Mouse (Mus musculus): ENCODE measurements around the gene Grin2a. TPM values are rescaled to one million over a fixed set of nuclear protein-coding genes. Genes with fewer than 3 reads are reported as not detected.

Grin2a gene
- total and polyA plus RNA-seq, 2 experiments: not detected

DNA sequence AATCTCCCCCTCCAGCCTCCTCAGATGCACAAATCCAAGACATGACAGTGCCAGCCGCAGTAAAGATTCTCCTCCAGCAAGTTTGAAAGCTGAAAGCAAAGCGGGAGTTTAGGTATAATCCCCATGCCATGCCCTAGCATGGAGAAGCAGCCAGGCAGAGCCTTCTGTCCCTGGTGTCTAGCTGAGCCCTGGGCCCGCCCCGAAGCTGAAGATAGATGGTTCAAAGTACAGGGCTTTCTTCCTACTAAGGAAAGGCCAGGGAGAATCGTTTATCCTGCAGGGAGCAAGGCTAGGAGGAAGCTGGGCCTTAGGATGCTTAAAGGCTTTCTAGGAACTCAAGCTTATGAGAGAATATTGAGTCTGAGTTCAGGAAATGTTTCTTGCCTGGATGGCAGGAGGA is 50.5 kb downstream of the Grin2a start:
- WGBS: 61% methylated on average over 5 of the region's 5 CpGs
- Histone ChIP-seq H3K4me3 (ENCODE audit: insufficient read depth, low read depth, low read length) (no peak overlapping the region), H3K36me3 (ENCODE audit: control insufficient read depth, insufficient read depth, low read length) (no peaks in the 10 kb centered on the region), H3K27ac (replicated peaks; ENCODE audit: insufficient read depth, low read depth, low read length) (no peak overlapping the region), H3K79me2 (ENCODE audit: control insufficient read depth, insufficient read depth, low read length) (no peaks in the 10 kb centered on the region), H3K27me3 (ENCODE audit: control insufficient read depth, insufficient read depth, low read length) (no peaks in the 10 kb centered on the region), H3K9ac (ENCODE audit: low read depth, low read length) (no peak overlapping the region), H3K4me1 (ENCODE audit: control insufficient read depth, insufficient read depth, low read length) (no peaks in the 10 kb centered on the region)
- no peak for DNase-seq (ENCODE audit: extremely low read depth, low read depth, low spot score)
- TF ChIP-seq POLR2A (IDR thresholded peaks at IDR 0.05; ENCODE audit: extremely low read depth, insufficient read depth, low read length) (no peak), CTCF (IDR thresholded peaks at IDR 0.05; ENCODE audit: low read depth, low read length) (no peak)

DNA sequence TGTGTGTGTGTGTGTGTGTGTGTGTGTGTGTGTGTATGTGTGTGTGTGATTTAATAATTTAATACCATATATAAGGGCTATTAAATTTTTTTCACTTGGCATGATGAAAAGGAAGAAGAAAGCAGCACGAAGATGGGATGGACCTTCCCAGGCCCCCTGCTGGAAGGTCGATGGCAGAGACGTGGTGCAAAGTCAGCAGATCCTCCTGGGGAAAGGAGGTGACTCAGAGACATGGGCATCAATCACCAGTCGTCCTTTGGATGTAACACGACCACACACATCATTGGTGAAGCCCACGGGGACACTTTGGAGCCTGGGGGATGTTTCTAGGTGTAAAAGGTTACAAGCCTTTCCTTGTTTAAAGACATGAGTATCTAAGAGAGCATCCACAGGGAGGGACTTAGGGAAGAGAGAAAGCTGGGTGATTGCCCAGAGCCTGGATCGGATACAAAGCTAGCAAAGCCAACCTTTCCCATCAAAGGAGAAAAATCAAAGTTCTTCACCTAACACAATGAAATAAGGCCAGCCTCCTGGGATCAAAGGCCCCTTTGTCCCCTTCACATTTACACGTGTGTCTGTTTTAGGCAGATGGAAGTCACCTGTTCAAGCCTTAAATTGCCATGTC is 53.9 kb downstream of the Grin2a start:
- no peak for DNase-seq (ENCODE audit: extremely low read depth, low read depth, low spot score)

DNA sequence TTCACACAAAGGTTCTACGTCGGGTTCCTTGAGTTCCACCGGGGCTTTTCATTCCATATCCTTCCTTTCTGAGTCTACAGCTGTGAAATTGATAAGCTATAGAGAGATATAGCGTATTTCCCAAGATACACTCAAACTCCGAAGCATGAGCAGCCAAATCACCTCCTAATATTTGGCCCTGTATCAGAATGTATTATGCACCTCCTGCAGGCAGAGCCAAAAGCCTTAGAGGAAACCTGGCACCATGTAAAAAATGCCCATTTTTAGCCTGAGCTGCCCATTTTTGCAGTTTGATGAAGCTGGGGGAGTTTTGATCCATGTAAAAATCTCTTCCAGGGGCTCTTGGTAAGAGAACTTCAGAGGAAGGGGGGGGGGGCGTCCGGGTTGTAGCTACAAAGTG is 54.6 kb downstream of the Grin2a start:
- TF ChIP-seq POLR2A (IDR thresholded peaks at IDR 0.05; ENCODE audit: extremely low read depth, insufficient read depth, low read length) (no peak), CTCF (IDR thresholded peaks at IDR 0.05; ENCODE audit: low read depth, low read length) (no peak)
- H3K36me3 ChIP-seq (ENCODE audit: control insufficient read depth, insufficient read depth, low read length): no peaks in the 10 kb centered on the region
- no peak overlapping the region for H3K27ac ChIP-seq (replicated peaks; ENCODE audit: insufficient read depth, low read depth, low read length)
- no peak overlapping the region for H3K9ac ChIP-seq (ENCODE audit: low read depth, low read length)
- no peaks in the 10 kb centered on the region for H3K79me2 ChIP-seq (ENCODE audit: control insufficient read depth, insufficient read depth, low read length)
- no peak for DNase-seq (ENCODE audit: extremely low read depth, low read depth, low spot score)
- no peaks in the 10 kb centered on the region for H3K4me1 ChIP-seq (ENCODE audit: control insufficient read depth, insufficient read depth, low read length)
- H3K4me3 ChIP-seq (ENCODE audit: insufficient read depth, low read depth, low read length): no peak overlapping the region
- no peaks in the 10 kb centered on the region for H3K27me3 ChIP-seq (ENCODE audit: control insufficient read depth, insufficient read depth, low read length)
- 70% methylated on average over 7 of the region's 7 CpGs for WGBS

More for the DNA sequence above, 53.9 kb downstream of the Grin2a start:
- Histone ChIP-seq H3K36me3 (ENCODE audit: control insufficient read depth, insufficient read depth, low read length) (no peaks in the 10 kb centered on the region), H3K9ac (ENCODE audit: low read depth, low read length) (no peak overlapping the region), H3K27me3 (ENCODE audit: control insufficient read depth, insufficient read depth, low read length) (no peaks in the 10 kb centered on the region), H3K4me1 (ENCODE audit: control insufficient read depth, insufficient read depth, low read length) (no peaks in the 10 kb centered on the region), H3K79me2 (ENCODE audit: control insufficient read depth, insufficient read depth, low read length) (no peaks in the 10 kb centered on the region), H3K27ac (replicated peaks; ENCODE audit: insufficient read depth, low read depth, low read length) (no peak overlapping the region), H3K4me3 (ENCODE audit: insufficient read depth, low read depth, low read length) (no peak overlapping the region)
- 40% methylated on average over 8 of the region's 8 CpGs for WGBS
- TF ChIP-seq CTCF (IDR thresholded peaks at IDR 0.05; ENCODE audit: low read depth, low read length) (no peak), POLR2A (IDR thresholded peaks at IDR 0.05; ENCODE audit: extremely low read depth, insufficient read depth, low read length) (no peak)

DNA sequence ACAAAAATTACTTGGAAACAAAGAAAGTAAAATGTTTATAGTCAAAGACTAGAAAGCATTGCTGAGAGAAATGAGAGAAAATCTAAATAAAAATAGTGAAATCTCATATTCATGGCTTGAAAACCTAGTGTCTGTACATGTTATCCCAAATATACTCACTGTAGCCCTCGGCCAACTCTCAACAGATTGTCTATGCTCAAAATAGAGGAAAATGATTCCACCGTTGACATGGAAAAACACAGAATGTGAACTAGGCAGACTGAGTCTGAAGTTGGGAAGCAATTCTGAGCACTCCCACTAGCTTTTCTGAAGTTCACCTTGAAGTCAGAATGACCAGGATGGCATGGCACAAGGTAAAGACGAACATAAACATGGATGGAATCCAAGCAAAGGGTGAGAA is 84.7 kb downstream of the Grin2a start:
- 68% methylated on average over 3 of the region's 3 CpGs for WGBS
- H3K4me1 ChIP-seq (ENCODE audit: control insufficient read depth, insufficient read depth, low read length): no peaks in the 10 kb centered on the region
- no peak overlapping the region for H3K4me3 ChIP-seq (ENCODE audit: insufficient read depth, low read depth, low read length)
- H3K27me3 ChIP-seq (ENCODE audit: control insufficient read depth, insufficient read depth, low read length): no peaks in the 10 kb centered on the region
- TF ChIP-seq POLR2A (IDR thresholded peaks at IDR 0.05; ENCODE audit: extremely low read depth, insufficient read depth, low read length) (no peak), CTCF (IDR thresholded peaks at IDR 0.05; ENCODE audit: low read depth, low read length) (no peak)
- no peak overlapping the region for H3K27ac ChIP-seq (replicated peaks; ENCODE audit: insufficient read depth, low read depth, low read length)
- H3K79me2 ChIP-seq (ENCODE audit: control insufficient read depth, insufficient read depth, low read length): no peaks in the 10 kb centered on the region
- no peak for DNase-seq (ENCODE audit: extremely low read depth, low read depth, low spot score)
- H3K9ac ChIP-seq (ENCODE audit: low read depth, low read length): no peak overlapping the region
- no peaks in the 10 kb centered on the region for H3K36me3 ChIP-seq (ENCODE audit: control insufficient read depth, insufficient read depth, low read length)

DNA sequence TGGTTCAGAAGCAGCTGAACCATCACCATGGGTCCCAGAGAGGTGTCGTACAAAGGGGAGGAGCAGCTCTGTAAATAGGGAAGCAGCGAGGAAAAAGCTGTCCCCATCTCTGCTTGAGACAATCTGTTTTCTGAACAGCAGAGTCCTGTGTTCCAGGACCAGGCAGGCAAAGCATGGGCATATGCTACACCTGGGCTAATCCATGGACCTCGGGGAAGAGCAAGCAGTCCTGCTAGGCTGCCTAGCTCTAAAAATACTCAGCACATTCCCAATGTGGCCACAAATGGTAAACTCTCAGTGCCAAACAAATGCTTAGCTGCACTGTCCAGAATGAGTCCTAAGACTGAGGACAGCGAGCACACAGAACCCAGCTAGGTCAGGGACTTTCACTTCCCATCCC is 86.1 kb downstream of the Grin2a start:
- Histone ChIP-seq H3K27me3 (ENCODE audit: control insufficient read depth, insufficient read depth, low read length) (no peaks in the 10 kb centered on the region), H3K36me3 (ENCODE audit: control insufficient read depth, insufficient read depth, low read length) (no peaks in the 10 kb centered on the region), H3K9ac (ENCODE audit: low read depth, low read length) (no peak overlapping the region), H3K27ac (replicated peaks; ENCODE audit: insufficient read depth, low read depth, low read length) (no peak overlapping the region), H3K79me2 (ENCODE audit: control insufficient read depth, insufficient read depth, low read length) (no peaks in the 10 kb centered on the region), H3K4me3 (ENCODE audit: insufficient read depth, low read depth, low read length) (no peak overlapping the region), H3K4me1 (ENCODE audit: control insufficient read depth, insufficient read depth, low read length) (no peaks in the 10 kb centered on the region)
- WGBS: 83% methylated on average over 4 of the region's 4 CpGs
- no peak for DNase-seq (ENCODE audit: extremely low read depth, low read depth, low spot score)
- TF ChIP-seq CTCF (IDR thresholded peaks at IDR 0.05; ENCODE audit: low read depth, low read length) (no peak), POLR2A (IDR thresholded peaks at IDR 0.05; ENCODE audit: extremely low read depth, insufficient read depth, low read length) (no peak)

DNA sequence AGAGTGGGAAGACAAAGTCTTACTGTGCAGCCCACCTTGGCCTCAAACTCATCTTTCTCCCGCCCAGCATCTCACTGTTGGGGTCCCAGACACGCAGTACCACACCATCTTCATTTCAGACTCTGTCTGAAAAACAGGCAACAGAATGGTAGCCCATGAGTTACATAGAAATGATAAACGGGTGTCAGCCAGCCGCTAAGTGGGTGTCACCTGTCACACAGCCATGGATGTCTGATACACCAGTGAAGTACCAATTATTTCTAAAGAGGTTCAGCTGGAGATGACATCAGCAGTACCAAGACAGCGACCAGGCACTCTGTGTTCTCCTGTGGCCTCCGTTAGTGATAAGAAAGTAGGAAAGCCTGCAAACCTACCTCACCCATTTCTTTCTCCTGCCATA is 90.9 kb downstream of the Grin2a start:
- Histone ChIP-seq H3K9ac (ENCODE audit: low read depth, low read length) (no peak overlapping the region), H3K4me1 (ENCODE audit: control insufficient read depth, insufficient read depth, low read length) (no peaks in the 10 kb centered on the region), H3K27ac (replicated peaks; ENCODE audit: insufficient read depth, low read depth, low read length) (no peak overlapping the region), H3K27me3 (ENCODE audit: control insufficient read depth, insufficient read depth, low read length) (no peaks in the 10 kb centered on the region), H3K79me2 (ENCODE audit: control insufficient read depth, insufficient read depth, low read length) (no peaks in the 10 kb centered on the region), H3K36me3 (ENCODE audit: control insufficient read depth, insufficient read depth, low read length) (no peaks in the 10 kb centered on the region), H3K4me3 (ENCODE audit: insufficient read depth, low read depth, low read length) (no peak overlapping the region)
- DNase-seq (ENCODE audit: extremely low read depth, low read depth, low spot score): no peak
- 85% methylated on average over 6 of the region's 6 CpGs for WGBS
- TF ChIP-seq CTCF (IDR thresholded peaks at IDR 0.05; ENCODE audit: low read depth, low read length) (no peak), POLR2A (IDR thresholded peaks at IDR 0.05; ENCODE audit: extremely low read depth, insufficient read depth, low read length) (no peak)

All from liver, adult 2 months (tissue).